Mouse (Mus musculus) liver, embryonic 13.5 days (tissue): Measurements from ENCODE around the gene Ywhag. TPM values are rescaled to one million over a fixed set of nuclear protein-coding genes. Genes with fewer than 3 reads are reported as not detected.

Experiments
- ATAC-seq: fragments of 200-750 bp; cut with Nextera tagmentation; 2 replicates; pipeline ENCODE4 v1.8.0; 2017; ENCODE audit warnings: low read depth, mild to moderate bottlenecking, moderate number of reproducible peaks, moderate library complexity
- DNase-seq: peaks from one replicate; pipeline ENCODE4 v3.0.0; 2022
- H3K27ac ChIP-seq: fragments of 300-500 bp; sonication (generic); 2 replicates; pipeline ENCODE4 v1.5.1; 2015; ENCODE audit warnings: moderate library complexity, mild to moderate bottlenecking, inconsistent platforms
- H3K27me3 ChIP-seq: fragments of 300-500 bp; sonication (generic); 2 replicates; pipeline ENCODE4 v1.6.1; 2015; ENCODE audit warnings: mild to moderate bottlenecking, inconsistent platforms
- H3K36me3 ChIP-seq: fragments of 300-500 bp; sonication (generic); 2 replicates; pipeline ENCODE4 v1.6.1; 2015; ENCODE audit warnings: mild to moderate bottlenecking, inconsistent platforms
- H3K4me1 ChIP-seq: fragments of 300-500 bp; sonication (generic); replicated peaks from 2 replicates; pipeline ENCODE4 v1.6.1; 2015; ENCODE audit warnings: inconsistent platforms
- H3K4me2 ChIP-seq: fragments of 300-500 bp; sonication (generic); 2 replicates; pipeline ENCODE4 v1.6.1; 2015; ENCODE audit warnings: inconsistent platforms, mild to moderate bottlenecking, moderate library complexity
- H3K4me3 ChIP-seq: fragments of 300-500 bp; sonication (generic); replicated peaks from 2 replicates; pipeline ENCODE4 v1.5.1; 2015; ENCODE audit warnings: mild to moderate bottlenecking, inconsistent platforms
- H3K9ac ChIP-seq: fragments of 300-500 bp; sonication (generic); 2 replicates; pipeline ENCODE4 v1.6.1; 2015; ENCODE audit warnings: mild to moderate bottlenecking, inconsistent platforms
- H3K9me3 ChIP-seq: fragments of 300-500 bp; sonication (generic); replicated peaks from 2 replicates; pipeline ENCODE4 v1.6.1; 2016; ENCODE audit warnings: inconsistent platforms
- WGBS: fragments of 180-500 bp; shearing (Covaris S2); methylation state at CpG from one replicate; pipeline ENCODE4 v1.1.7; 2015; ENCODE audit not compliant: insufficient replicate concordance; 5-methylcytosine and 5-hydroxymethylcytosine counted together
- polyA plus RNA-seq: library from polyadenylated mRNA; unstranded; fragments of >200 nt; fragmentation: Nextera tagmentation; extraction: Ambion mirVana; gene quantifications from 2 replicates; pipeline ENCODE4 v1.2.1, GENCODE M21; 2015

The Ywhag gene
- 80.8 and 100 TPM in 2 replicates for polyA plus RNA-seq

DNA sequence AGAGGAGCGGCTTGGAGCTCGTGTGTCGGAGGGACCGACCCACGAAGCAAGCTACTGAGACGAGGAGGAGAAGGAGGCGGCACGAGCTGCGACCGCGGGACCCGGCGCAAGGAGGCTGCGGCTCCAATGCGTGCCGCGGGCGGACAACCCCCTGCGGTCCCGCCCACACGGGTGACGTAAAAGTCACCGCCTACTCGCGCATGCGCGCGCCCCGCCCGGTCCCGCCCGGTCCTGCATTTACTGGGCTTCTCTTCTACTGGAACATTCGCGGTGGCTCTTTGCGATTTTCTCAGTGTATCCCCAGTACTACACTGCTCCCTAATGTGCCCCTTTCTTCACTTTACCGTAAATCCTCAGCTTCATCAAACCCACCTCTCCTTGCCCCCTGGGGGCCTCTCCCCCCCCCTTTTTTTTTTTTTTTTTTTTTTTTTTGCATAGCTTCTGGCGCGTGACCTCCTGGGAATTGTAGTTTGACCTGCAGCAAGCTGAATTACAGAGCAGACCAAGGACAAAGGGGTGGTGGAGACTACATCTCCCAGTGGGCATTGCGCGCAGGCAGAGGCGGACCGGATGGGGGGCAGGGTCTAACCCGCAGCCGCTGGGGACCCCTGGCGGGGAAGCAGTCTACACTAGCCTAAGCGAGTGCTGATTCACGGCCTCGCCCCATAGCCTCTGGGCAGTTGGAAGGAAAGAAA lies at the start of gene Ywhag:
Ywhag (minus strand) TSS at position 136 of the 695 bp plus-strand sequence.
- Histone ChIP-seq H3K4me2 (peak within 1 kb of the TSS; percentile 93), H3K4me3 (peak within 1 kb of the TSS; percentile 98), H3K9me3 (no peaks in the 10 kb centered on the region), H3K4me1 (peaks cover 43% of the 10 kb centered on the region), H3K27ac (peak within 1 kb of the TSS; percentile 98), H3K36me3 (peaks cover 29% of the 10 kb centered on the region), H3K27me3 (no peaks in the 10 kb centered on the region), H3K9ac (peak within 1 kb of the TSS; percentile 95)
- under 1% methylated on average over 48 of the region's 48 CpGs for WGBS
- ATAC-seq, result peak; percentile 93
- DNase-seq, result peak; percentile 93

DNA sequence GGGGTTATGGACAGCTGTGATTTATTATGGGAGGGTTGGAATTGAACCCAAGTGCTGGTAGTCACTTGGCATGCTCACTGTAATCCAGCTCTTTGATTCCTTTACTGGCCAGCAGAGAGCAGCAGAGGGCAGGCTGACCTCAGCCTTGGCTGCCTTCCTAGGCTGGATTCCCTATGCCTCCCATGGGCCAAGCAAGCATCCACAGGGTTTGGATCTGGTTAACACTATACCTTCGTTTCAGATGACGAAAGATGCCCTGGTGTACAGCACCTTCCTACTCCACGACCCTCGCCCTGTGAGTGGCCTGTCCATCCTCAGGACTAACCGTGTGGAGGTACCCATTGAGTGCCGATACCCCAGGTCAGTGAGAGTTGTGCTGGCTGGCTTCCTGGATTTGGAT lies 48.0 kb upstream of the Ywhag start:
- Histone ChIP-seq H3K27ac (no peak overlapping the region), H3K9ac (no peak overlapping the region), H3K36me3 (no peaks in the 10 kb centered on the region), H3K4me2 (no peak overlapping the region), H3K9me3 (no peaks in the 10 kb centered on the region), H3K27me3 (0 out of 2 replicates have a peak, but pooled peaks cover 6% of the 10 kb centered on the region), H3K4me1 (no peaks in the 10 kb centered on the region), H3K4me3 (no peak overlapping the region)
- peak; percentile 33 for DNase-seq
- 34% methylated on average over 6 of the region's 6 CpGs for WGBS
- no peak for ATAC-seq

DNA sequence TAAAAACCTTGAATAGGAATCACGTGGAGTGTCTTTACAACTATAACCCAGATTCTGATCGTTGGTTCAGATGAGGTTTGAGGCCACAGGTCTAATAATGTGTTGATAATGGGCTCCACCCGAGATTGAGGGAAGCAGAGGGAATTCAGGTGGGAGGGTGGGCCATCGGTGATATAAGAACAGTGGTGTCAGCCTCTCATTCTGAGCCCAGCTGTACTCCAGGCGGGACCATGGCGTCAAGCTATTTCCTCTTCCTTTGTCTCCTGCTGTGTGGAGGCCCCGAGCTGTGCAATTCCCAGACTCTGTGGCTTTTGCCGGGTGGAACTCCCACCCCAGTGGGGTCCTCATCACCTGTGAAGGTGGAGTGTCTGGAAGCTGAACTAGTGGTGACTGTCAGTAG lies 45.5 kb upstream of the Ywhag start, which contains the start of gene Zp3:
Zp3 (plus strand) TSS at position 196 of the 400 bp plus-strand sequence.
- H3K4me1 ChIP-seq, result peaks cover 10% of the 10 kb centered on the region
- H3K4me3 ChIP-seq, result no peak within 1 kb of the TSS
- 0 out of 2 replicates have a peak, but pooled peaks cover 6% of the 10 kb centered on the region for H3K27me3 ChIP-seq
- WGBS, result 49% methylated on average over 8 of the region's 8 CpGs
- H3K27ac ChIP-seq, result no peak within 1 kb of the TSS
- no peak for ATAC-seq
- DNase-seq, result no peak
- no peaks in the 10 kb centered on the region for H3K36me3 ChIP-seq
- H3K4me2 ChIP-seq, result no peak within 1 kb of the TSS
- H3K9ac ChIP-seq, result no peak within 1 kb of the TSS
- H3K9me3 ChIP-seq, result no peaks in the 10 kb centered on the region

DNA sequence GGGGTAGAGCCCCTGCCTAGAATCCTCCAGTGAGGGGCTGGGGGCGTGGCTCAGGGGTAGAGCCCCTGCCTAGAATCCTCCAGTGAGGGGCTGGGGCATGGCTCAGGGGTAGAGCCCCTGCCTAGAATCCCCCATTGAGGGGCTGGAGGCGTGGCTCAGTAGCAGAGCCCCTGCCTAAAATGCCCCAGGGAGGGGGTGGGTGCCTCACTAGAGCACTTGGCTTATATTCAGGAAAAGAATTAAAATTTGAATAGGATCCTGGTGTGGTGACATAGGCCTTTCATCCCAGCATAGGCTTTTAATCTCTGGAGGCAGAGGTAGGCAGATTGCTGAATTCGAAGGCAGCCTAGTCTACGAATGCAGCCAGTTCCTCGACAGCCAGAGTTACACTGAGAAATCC lies 45.0 kb upstream of the Ywhag start:
- no peak overlapping the region for H3K9ac ChIP-seq
- no peaks in the 10 kb centered on the region for H3K9me3 ChIP-seq
- ATAC-seq (no peak), DNase-seq (no peak)
- WGBS, result 66% methylated on average over 5 of the region's 5 CpGs
- 0 out of 2 replicates have a peak, but pooled peaks cover 6% of the 10 kb centered on the region for H3K27me3 ChIP-seq
- no peak overlapping the region for H3K27ac ChIP-seq
- no peak overlapping the region for H3K4me2 ChIP-seq
- H3K4me3 ChIP-seq, result no peak overlapping the region
- H3K36me3 ChIP-seq, result no peaks in the 10 kb centered on the region
- peaks cover 10% of the 10 kb centered on the region for H3K4me1 ChIP-seq

DNA sequence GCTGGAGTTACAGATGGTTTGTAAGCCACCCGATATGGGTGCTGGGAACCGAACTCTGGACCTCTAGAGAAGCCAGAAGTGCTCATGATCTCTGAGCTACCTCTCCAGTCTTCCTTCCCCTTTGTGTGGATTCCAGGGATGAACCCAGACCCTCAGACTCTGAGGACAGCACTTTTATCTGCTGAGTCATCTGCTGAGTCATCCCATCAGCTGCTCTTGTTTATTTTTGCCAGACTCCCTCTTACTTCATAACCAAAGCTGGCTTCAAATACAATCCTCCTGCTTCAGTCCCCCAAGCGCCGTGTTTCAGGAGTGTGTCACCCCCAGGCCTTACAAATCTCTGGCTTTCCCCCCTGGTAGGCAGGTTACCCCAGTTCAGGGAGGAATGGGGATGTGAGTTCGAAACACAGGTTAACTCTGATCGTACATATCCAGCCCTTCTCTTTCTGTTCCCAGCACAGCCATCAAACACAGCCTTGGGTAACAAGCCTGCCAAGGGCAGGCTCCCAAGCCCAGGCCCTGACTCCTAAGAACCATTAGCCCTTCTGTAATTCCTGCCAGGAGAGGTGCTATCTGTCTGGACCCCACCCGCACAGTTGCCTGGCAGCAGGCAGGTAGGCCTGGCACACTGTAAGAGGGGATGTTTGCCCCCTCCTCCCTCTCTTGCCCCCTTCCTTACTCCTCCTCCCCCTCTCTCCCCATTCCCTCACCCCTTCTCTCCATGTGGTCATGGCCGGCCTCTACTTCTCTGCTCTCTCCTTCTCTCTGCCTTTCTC lies 41.7 kb upstream of the Ywhag start:
- ATAC-seq, result peak; percentile 66; the same call in 1 of the 2 replicates
- H3K9me3 ChIP-seq, result no peaks in the 10 kb centered on the region
- no peaks in the 10 kb centered on the region for H3K36me3 ChIP-seq
- H3K4me2 ChIP-seq, result no peak overlapping the region
- WGBS, result 85% methylated on average over 8 of the region's 8 CpGs
- no peak overlapping the region for H3K4me3 ChIP-seq
- peaks cover 10% of the 10 kb centered on the region for H3K4me1 ChIP-seq
- peak; percentile 38 for DNase-seq
- no peak overlapping the region for H3K9ac ChIP-seq
- 0 out of 2 replicates have a peak overlapping the region, but pooled peaks have one; percentile 9 for H3K27ac ChIP-seq
- H3K27me3 ChIP-seq, result no peaks in the 10 kb centered on the region

DNA sequence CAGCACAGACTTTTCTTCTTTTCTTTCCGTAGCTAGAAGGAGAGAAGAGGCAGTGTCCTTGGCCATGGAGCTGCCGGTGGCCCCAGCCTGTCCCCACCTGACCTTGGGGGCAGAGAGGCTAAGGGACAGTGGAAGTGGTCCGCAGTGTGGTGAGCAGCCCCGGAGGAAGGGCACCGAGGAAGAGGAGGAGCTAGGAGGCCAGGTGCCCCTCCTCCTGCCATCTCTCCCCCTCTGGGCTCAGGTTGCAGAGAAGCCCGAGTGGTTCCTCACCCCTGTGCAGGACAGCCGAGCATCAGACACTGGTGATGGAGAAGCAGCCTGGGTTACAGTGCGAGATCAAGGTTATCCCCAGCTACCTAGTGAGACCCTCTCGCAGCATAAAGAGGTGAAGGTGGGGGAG lies 39.9 kb upstream of the Ywhag start, which contains the start of gene Ssc4d:
Ssc4d (minus strand) TSS at position 167 of the 400 bp plus-strand sequence.
- H3K9me3 ChIP-seq, result no peaks in the 10 kb centered on the region
- ATAC-seq, result no peak
- H3K27me3 ChIP-seq, result no peaks in the 10 kb centered on the region
- no peaks in the 10 kb centered on the region for H3K36me3 ChIP-seq
- no peak within 1 kb of the TSS for H3K4me2 ChIP-seq
- no peak within 1 kb of the TSS for H3K9ac ChIP-seq
- H3K27ac ChIP-seq, result no peak within 1 kb of the TSS
- no peak for DNase-seq
- H3K4me3 ChIP-seq, result no peak within 1 kb of the TSS
- WGBS, result 22% methylated on average over 9 of the region's 9 CpGs
- H3K4me1 ChIP-seq, result peaks cover 10% of the 10 kb centered on the region

DNA sequence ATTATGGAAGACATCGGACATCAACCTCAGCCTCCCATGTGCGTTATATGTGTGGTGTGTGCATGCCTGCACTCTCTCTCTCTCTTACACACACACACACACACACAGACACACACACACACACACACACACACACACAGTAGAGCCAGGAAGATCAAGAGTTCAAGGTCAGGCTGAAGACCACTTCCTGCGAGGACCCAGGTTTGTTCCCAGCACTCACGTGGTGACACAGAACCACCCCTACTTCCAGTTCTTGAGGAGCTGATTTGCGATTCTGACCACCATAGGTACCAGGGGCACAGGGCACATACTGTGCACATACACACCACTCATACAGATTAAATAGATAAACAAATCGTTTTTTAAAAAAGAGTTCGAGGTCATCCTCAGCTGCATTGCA lies 37.5 kb upstream of the Ywhag start:
- 65% methylated on average over 7 of the region's 7 CpGs for WGBS
- H3K27me3 ChIP-seq, result no peaks in the 10 kb centered on the region
- H3K4me2 ChIP-seq, result no peak overlapping the region
- ATAC-seq (no peak), DNase-seq (no peak)
- no peak overlapping the region for H3K9ac ChIP-seq
- H3K27ac ChIP-seq, result no peak overlapping the region
- H3K4me3 ChIP-seq, result no peak overlapping the region
- peaks cover 10% of the 10 kb centered on the region for H3K4me1 ChIP-seq
- no peaks in the 10 kb centered on the region for H3K36me3 ChIP-seq
- no peaks in the 10 kb centered on the region for H3K9me3 ChIP-seq

DNA sequence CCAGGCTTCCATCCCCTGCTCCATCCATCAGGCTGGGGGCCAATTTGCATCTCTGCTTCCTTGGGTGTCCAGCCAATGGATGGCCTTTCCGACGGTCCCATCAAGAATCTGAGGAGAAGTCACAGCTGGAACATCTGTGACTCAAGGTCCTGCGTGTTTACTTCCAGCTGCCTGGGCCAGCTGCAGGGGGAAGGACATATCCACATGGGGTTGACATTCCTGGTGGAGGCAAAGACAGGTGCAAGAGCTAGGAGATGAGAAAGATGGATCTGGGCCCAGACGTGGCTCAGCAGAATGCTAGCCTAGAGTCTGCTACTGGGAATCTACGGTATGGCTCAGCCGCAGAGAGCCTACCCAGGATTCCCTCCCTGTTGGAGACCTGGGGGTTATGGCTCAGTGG lies 35.8 kb upstream of the Ywhag start:
- peaks cover 7% of the 10 kb centered on the region for H3K4me1 ChIP-seq
- H3K4me3 ChIP-seq, result no peak overlapping the region
- DNase-seq (no peak), ATAC-seq (no peak)
- H3K36me3 ChIP-seq, result no peaks in the 10 kb centered on the region
- WGBS, result 80% methylated on average over 6 of the region's 6 CpGs
- no peak overlapping the region for H3K4me2 ChIP-seq
- H3K9me3 ChIP-seq, result no peaks in the 10 kb centered on the region
- no peak overlapping the region for H3K9ac ChIP-seq
- no peak overlapping the region for H3K27ac ChIP-seq
- no peaks in the 10 kb centered on the region for H3K27me3 ChIP-seq

DNA sequence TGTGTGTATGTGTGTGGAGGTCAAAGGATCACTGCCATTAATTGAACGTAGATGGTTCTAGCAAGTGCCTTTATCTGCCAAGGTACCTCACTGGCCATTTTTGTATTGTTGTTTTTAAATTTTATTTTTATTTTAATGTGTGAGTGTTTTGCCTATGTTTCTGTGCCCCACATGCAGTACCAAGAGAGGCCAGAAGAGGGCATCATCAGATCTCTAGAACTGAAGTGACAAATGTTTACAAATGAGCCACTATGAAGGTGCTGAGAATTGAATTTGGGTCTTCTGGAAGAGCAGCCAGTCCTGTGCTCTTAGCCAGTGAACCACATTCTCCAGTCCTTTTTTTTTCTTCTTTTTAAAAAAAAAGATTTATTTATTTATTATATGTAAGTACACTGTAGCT lies 34.4 kb upstream of the Ywhag start:
- DNase-seq (peak; percentile 42), ATAC-seq (no peak)
- WGBS, result 47% methylated on average over 1 of the region's 1 CpGs

DNA sequence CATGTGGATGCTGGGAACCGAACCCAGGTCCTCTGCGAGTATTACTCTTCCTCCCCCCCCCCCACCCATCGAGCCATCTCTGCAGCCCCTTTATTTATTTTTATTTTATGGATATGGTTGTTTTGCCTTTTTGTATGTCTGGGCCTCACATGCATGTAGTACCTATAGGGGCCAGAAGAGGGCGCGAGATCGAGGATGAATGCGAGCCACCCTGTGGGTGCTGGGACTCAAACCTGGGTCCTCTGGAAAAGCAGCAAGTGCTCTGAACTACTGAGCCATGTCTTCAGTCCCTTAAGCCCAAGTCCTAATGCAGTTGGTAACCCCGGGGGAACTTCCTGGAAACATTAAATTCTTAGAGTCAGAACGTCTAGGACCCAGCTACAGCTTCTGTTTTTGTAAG lies 32.5 kb upstream of the Ywhag start:
- Histone ChIP-seq H3K4me1 (peaks cover 22% of the 10 kb centered on the region), H3K4me2 (no peak overlapping the region), H3K9me3 (no peaks in the 10 kb centered on the region), H3K9ac (no peak overlapping the region), H3K36me3 (no peaks in the 10 kb centered on the region), H3K4me3 (no peak overlapping the region), H3K27ac (no peak overlapping the region), H3K27me3 (0 out of 2 replicates have a peak, but pooled peaks cover 2% of the 10 kb centered on the region)
- WGBS, result 49% methylated on average over 9 of the region's 9 CpGs
- ATAC-seq (no peak), DNase-seq (no peak)

More for the DNA sequence above, 34.4 kb upstream of the Ywhag start:
- Histone ChIP-seq H3K9ac (no peak overlapping the region), H3K4me3 (no peak overlapping the region), H3K9me3 (no peaks in the 10 kb centered on the region), H3K36me3 (no peaks in the 10 kb centered on the region), H3K27ac (no peak overlapping the region), H3K27me3 (0 out of 2 replicates have a peak, but pooled peaks cover 2% of the 10 kb centered on the region), H3K4me1 (peaks cover 10% of the 10 kb centered on the region), H3K4me2 (no peak overlapping the region)

DNA sequence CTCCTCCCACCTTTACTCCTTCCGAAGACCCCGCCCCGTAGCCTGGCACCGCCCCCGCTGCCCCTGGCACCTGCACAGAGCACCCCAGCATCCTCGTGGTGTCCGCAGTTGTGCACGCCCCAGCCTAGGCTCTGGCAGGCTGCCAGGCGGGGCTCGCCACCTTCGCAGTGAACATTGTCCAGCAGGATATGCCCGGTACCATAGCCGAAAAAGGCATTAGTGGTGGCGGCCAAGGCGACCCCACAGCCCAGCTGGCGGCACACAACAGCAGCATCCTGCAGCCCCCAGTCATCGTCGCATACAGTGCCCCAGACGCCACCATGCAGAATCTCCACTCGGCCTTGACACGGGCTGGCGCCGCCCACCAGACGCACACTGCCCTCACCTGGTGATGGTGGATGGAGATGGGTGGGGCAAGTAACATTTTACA lies 31.1 kb upstream of the Ywhag start:
- DNase-seq, result no peak
- H3K4me3 ChIP-seq, result no peak overlapping the region

More for the DNA sequence above, 31.1 kb upstream of the Ywhag start:
- no peak for ATAC-seq
- Histone ChIP-seq H3K4me1 (peaks cover 36% of the 10 kb centered on the region), H3K27ac (no peak overlapping the region), H3K9me3 (no peaks in the 10 kb centered on the region), H3K4me2 (peak overlapping the region; percentile 44), H3K36me3 (no peaks in the 10 kb centered on the region), H3K9ac (no peak overlapping the region), H3K27me3 (0 out of 2 replicates have a peak, but pooled peaks cover 2% of the 10 kb centered on the region)
- WGBS, result 27% methylated on average over 24 of the region's 24 CpGs
